Mouse (Mus musculus): ENCODE data around the gene C2cd4a. TPM values are rescaled to one million over a fixed set of nuclear protein-coding genes. Genes with fewer than 3 reads are reported as not detected.

The C2cd4a gene
- polyA plus RNA-seq, 2 experiments: 1.5 to 4.4 TPM

GRCm38 (mm10) chr9:67847606-67848005, 15.5 kb upstream of the C2cd4a start:
- ATAC-seq (ENCODE audit: insufficient read depth) (no peak), DNase-seq (ENCODE audit: low read depth in 3 of 3, low spot score in 3 of 3) (no peak)
- no peak overlapping the region for H3K27ac ChIP-seq
- H3K9ac ChIP-seq (replicated peaks): no peak overlapping the region
- H3K36me3 ChIP-seq (replicated peaks; ENCODE audit: control insufficient read depth, insufficient read depth, low read depth): no peaks in the 10 kb centered on the region; the same call in none of the 2 replicates
- TF ChIP-seq EP300 (IDR thresholded peaks at IDR 0.05; ENCODE audit: low read depth): no peak
- no peak for TF ChIP-seq CTCF (IDR thresholded peaks at IDR 0.05; ENCODE audit: low read depth)
- H3K4me3 ChIP-seq (ENCODE audit: insufficient read depth in 1 of 2, low read depth in 2 of 2, low read length in 2 of 2): no peak overlapping the region
- H3K9me3 ChIP-seq (ENCODE audit: control insufficient read depth, low read length): no peaks in the 10 kb centered on the region
- WGBS (ENCODE audit: insufficient replicate concordance): 88% methylated on average over 3 of the region's 3 CpGs
- no peaks in the 10 kb centered on the region for H3K27me3 ChIP-seq (ENCODE audit: control insufficient read depth, insufficient read depth, low read length)
- H3K4me2 ChIP-seq (ENCODE audit: low read depth): no peak overlapping the region
- H3K4me1 ChIP-seq (replicated peaks; ENCODE audit: control insufficient read depth in 2 of 2, insufficient read depth in 2 of 2, low read length in 1 of 2): peaks cover 21 to 42% of the 10 kb centered on the region in 2 experiments

- H3K4me2 ChIP-seq (ENCODE audit: low read depth): no peak overlapping the region
- H3K4me1 ChIP-seq (replicated peaks; ENCODE audit: control insufficient read depth in 2 of 2, insufficient read depth in 2 of 2, low read length in 1 of 2): peaks cover 34 to 50% of the 10 kb centered on the region in 2 experiments
- H3K36me3 ChIP-seq (replicated peaks; ENCODE audit: control insufficient read depth, insufficient read depth, low read depth): no peaks in the 10 kb centered on the region; the same call in none of the 2 replicates
- no peak for DNase-seq (ENCODE audit: low read depth in 3 of 3, low spot score in 3 of 3)
- no peaks in the 10 kb centered on the region for H3K27me3 ChIP-seq (ENCODE audit: control insufficient read depth, insufficient read depth, low read length)
- ATAC-seq (ENCODE audit: insufficient read depth): no peak
- H3K9ac ChIP-seq (replicated peaks): no peak overlapping the region
- H3K4me3 ChIP-seq (ENCODE audit: insufficient read depth in 1 of 2, low read depth in 2 of 2, low read length in 2 of 2): no peak overlapping the region
- 74% methylated on average over 2 of the region's 2 CpGs for WGBS (ENCODE audit: insufficient replicate concordance)
- no peaks in the 10 kb centered on the region for H3K9me3 ChIP-seq (ENCODE audit: control insufficient read depth, low read length)
- H3K27ac ChIP-seq: no peak overlapping the region
- TF ChIP-seq CTCF (IDR thresholded peaks at IDR 0.05; ENCODE audit: low read depth): no peak
Measured at GRCm38 (mm10) chr9:67846089-67846488, 14.0 kb upstream of the C2cd4a start.

- Histone ChIP-seq H3K27ac (no peak overlapping the region), H3K4me2 (ENCODE audit: low read depth) (no peak overlapping the region), H3K27me3 (ENCODE audit: control insufficient read depth, insufficient read depth, low read length) (no peaks in the 10 kb centered on the region), H3K4me1 (replicated peaks; ENCODE audit: control insufficient read depth in 2 of 2, insufficient read depth in 2 of 2, low read length in 1 of 2) (peaks cover 38 to 52% of the 10 kb centered on the region in 2 experiments), H3K36me3 (replicated peaks; ENCODE audit: control insufficient read depth, insufficient read depth, low read depth) (no peaks in the 10 kb centered on the region; the same call in none of the 2 replicates), H3K4me3 (ENCODE audit: insufficient read depth in 1 of 2, low read depth in 2 of 2, low read length in 2 of 2) (no peak overlapping the region), H3K9me3 (ENCODE audit: control insufficient read depth, low read length) (no peaks in the 10 kb centered on the region), H3K9ac (replicated peaks) (no peak overlapping the region)
- no peak for ATAC-seq (ENCODE audit: insufficient read depth)
- no peak for DNase-seq (ENCODE audit: low read depth in 3 of 3, low spot score in 3 of 3)
- WGBS (ENCODE audit: insufficient replicate concordance): 52% methylated on average over 5 of the region's 5 CpGs
- TF ChIP-seq EP300 (IDR thresholded peaks at IDR 0.05; ENCODE audit: low read depth) (no peak), CTCF (IDR thresholded peaks at IDR 0.05; ENCODE audit: low read depth) (no peak)
Measured at GRCm38 (mm10) chr9:67845648-67846047, 13.5 kb upstream of the C2cd4a start.

- no peak overlapping the region for H3K27ac ChIP-seq
- no peak for DNase-seq (ENCODE audit: low read depth in 3 of 3, low spot score in 3 of 3)
- H3K36me3 ChIP-seq (replicated peaks; ENCODE audit: control insufficient read depth, insufficient read depth, low read depth): no peaks in the 10 kb centered on the region; the same call in none of the 2 replicates
- no peak for TF ChIP-seq CTCF (IDR thresholded peaks at IDR 0.05; ENCODE audit: low read depth)
- no peak for TF ChIP-seq EP300 (IDR thresholded peaks at IDR 0.05; ENCODE audit: low read depth)
- H3K4me1 ChIP-seq (replicated peaks; ENCODE audit: control insufficient read depth in 2 of 2, insufficient read depth in 2 of 2, low read length in 1 of 2): peaks cover 37 to 52% of the 10 kb centered on the region in 2 experiments
- no peaks in the 10 kb centered on the region for H3K9me3 ChIP-seq (ENCODE audit: control insufficient read depth, low read length)
- no peak overlapping the region for H3K4me2 ChIP-seq (ENCODE audit: low read depth)
- 53% methylated on average over 4 of the region's 4 CpGs for WGBS (ENCODE audit: insufficient replicate concordance)
- no peak overlapping the region for H3K4me3 ChIP-seq (ENCODE audit: insufficient read depth in 1 of 2, low read depth in 2 of 2, low read length in 2 of 2)
- no peak overlapping the region for H3K9ac ChIP-seq (replicated peaks)
- no peaks in the 10 kb centered on the region for H3K27me3 ChIP-seq (ENCODE audit: control insufficient read depth, insufficient read depth, low read length)
- ATAC-seq (ENCODE audit: insufficient read depth): no peak
Measured at GRCm38 (mm10) chr9:67845012-67845411, 12.9 kb upstream of the C2cd4a start.

- H3K27ac ChIP-seq: peak overlapping the region; percentile 4
- no peak for ATAC-seq (ENCODE audit: insufficient read depth)
Measured at GRCm38 (mm10) chr9:67842797-67843196, 10.7 kb upstream of the C2cd4a start.

More at GRCm38 (mm10) chr9:67842797-67843196, 10.7 kb upstream of the C2cd4a start:
- H3K36me3 ChIP-seq (replicated peaks; ENCODE audit: control insufficient read depth, insufficient read depth, low read depth): no peaks in the 10 kb centered on the region; the same call in none of the 2 replicates
- TF ChIP-seq CTCF (IDR thresholded peaks at IDR 0.05; ENCODE audit: low read depth) (no peak), EP300 (IDR thresholded peaks at IDR 0.05; ENCODE audit: low read depth) (no peak)
- no peaks in the 10 kb centered on the region for H3K27me3 ChIP-seq (ENCODE audit: control insufficient read depth, insufficient read depth, low read length)
- WGBS (ENCODE audit: insufficient replicate concordance): 15% methylated on average over 5 of the region's 5 CpGs
- DNase-seq (ENCODE audit: low read depth in 3 of 3, low spot score in 3 of 3): no peak
- H3K4me2 ChIP-seq (ENCODE audit: low read depth): peak overlapping the region; percentile 94
- peak overlapping the region; percentile 9 to 14; a peak in 2 of 4 replicates for H3K4me3 ChIP-seq (ENCODE audit: insufficient read depth in 1 of 2, low read depth in 2 of 2, low read length in 2 of 2)
- H3K9ac ChIP-seq (replicated peaks): peak overlapping the region; percentile 5; the same call in 1 of the 2 replicates
- H3K9me3 ChIP-seq (ENCODE audit: control insufficient read depth, low read length): no peaks in the 10 kb centered on the region
- peaks cover 43 to 62% of the 10 kb centered on the region in 2 experiments for H3K4me1 ChIP-seq (replicated peaks; ENCODE audit: control insufficient read depth in 2 of 2, insufficient read depth in 2 of 2, low read length in 1 of 2)

Measured in liver, embryonic 14.5 days (tissue).